Mouse (Mus musculus) skeletal muscle tissue, adult 2 months (tissue): ENCODE data around the gene Dctn3.
A peak's percentile ranks its signal among the peaks of the same experiment; 100 is the strongest.
"Not testable (repeated sequence)": the region's sequence is repeated elsewhere in the genome, so short reads cannot be mapped to it uniquely, and the experiment has no call there.

Experiments used
- DNase-seq: peaks from one replicate; pipeline ENCODE4 v3.0.0-alpha.2; 2012; ENCODE audit warnings: low read depth, low spot score

Dctn3 gene

GRCm38 (mm10) chr4:41699783-41700182, 23.2 kb downstream of the Dctn3 start, which contains the start of gene Il11ra1:
TSS of gene Il11ra1 (plus strand) at chr4:41699989.
- not testable (repeated sequence) for DNase-seq

GRCm38 (mm10) chr4:41698421-41699016, 24.5 kb downstream of the Dctn3 start:
- DNase-seq = peak; percentile 71

GRCm38 (mm10) chr4:41696930-41697841, 25.8 kb downstream of the Dctn3 start, which contains the start of gene Cntfr:
TSS of gene Cntfr (minus strand) at chr4:41697089.
- DNase-seq = peak; percentile 72

GRCm38 (mm10) chr4:41696452-41696851, 26.5 kb downstream of the Dctn3 start:
- DNase-seq = not testable (repeated sequence)

- not testable (repeated sequence) for DNase-seq
These were observed 27.2 kb downstream of the Dctn3 start for GRCm38 (mm10) chr4:41695800-41696199.

- not testable (repeated sequence) for DNase-seq
These were observed 29.5 kb downstream of the Dctn3 start for GRCm38 (mm10) chr4:41693511-41693910.

GRCm38 (mm10) chr4:41690014-41690413, 33.0 kb downstream of the Dctn3 start:
- not testable (repeated sequence) for DNase-seq

GRCm38 (mm10) chr4:41688562-41688961, 34.4 kb downstream of the Dctn3 start:
- not testable (repeated sequence) for DNase-seq

GRCm38 (mm10) chr4:41685882-41686492, 37.0 kb downstream of the Dctn3 start:
- not testable (repeated sequence) for DNase-seq

GRCm38 (mm10) chr4:41684931-41685453, 38.0 kb downstream of the Dctn3 start:
- not testable (repeated sequence) for DNase-seq

- DNase-seq = not testable (repeated sequence)
These were observed 38.6 kb downstream of the Dctn3 start for GRCm38 (mm10) chr4:41684131-41684930.

- DNase-seq = not testable (repeated sequence)
These were observed 39.7 kb downstream of the Dctn3 start for GRCm38 (mm10) chr4:41683303-41683702.

- no peak for DNase-seq
These were observed 40.2 kb downstream of the Dctn3 start for GRCm38 (mm10) chr4:41682789-41683188.

- DNase-seq = no peak
These were observed 41.0 kb downstream of the Dctn3 start for GRCm38 (mm10) chr4:41681947-41682346.

GRCm38 (mm10) chr4:41681176-41681575, 41.8 kb downstream of the Dctn3 start:
- DNase-seq = no peak

- DNase-seq = no peak
These were observed 43.7 kb downstream of the Dctn3 start for GRCm38 (mm10) chr4:41679291-41679690.

- DNase-seq = peak; percentile 31
These were observed 44.1 kb downstream of the Dctn3 start for GRCm38 (mm10) chr4:41678863-41679262.

GRCm38 (mm10) chr4:41677006-41677629, 45.9 kb downstream of the Dctn3 start:
- no peak for DNase-seq

- DNase-seq = no peak
These were observed 46.5 kb downstream of the Dctn3 start for GRCm38 (mm10) chr4:41676248-41677005.

GRCm38 (mm10) chr4:41673186-41673585, 49.8 kb downstream of the Dctn3 start:
- no peak for DNase-seq
